Mouse (Mus musculus): ENCODE data around the gene 2610028H24Rik. TPM values are rescaled to one million over a fixed set of nuclear protein-coding genes. Genes with fewer than 3 reads are reported as not detected.

Gene 2610028H24Rik
- polyA plus RNA-seq, 1 experiment from 2014 or later: not detected

DNA sequence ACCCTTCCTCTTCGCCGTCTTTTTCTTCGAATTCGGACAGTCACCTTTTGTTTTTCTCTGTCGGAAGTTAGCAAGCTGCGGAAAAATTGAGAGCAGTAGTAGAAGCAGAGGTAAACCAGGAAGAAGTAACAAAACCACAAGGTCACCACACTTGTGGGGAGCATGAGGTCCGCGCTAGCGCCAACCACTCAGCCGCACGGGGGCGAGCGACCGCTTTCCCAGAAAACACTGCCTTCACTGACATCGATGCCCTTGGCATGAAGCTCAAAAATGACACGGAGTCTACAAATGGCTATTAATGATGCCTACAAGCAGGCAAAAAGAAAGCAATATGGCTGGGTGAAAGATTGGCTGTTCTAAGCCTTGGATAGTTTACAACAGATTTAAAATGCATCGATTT, 8.6 kb upstream of the 2610028H24Rik start, which contains the start of gene AC141477.1:
Gene AC141477.1, minus strand, starts transcription at position 164 of the 400 bp plus-strand sequence.
- DNase-seq (ENCODE audit: low spot score): no peak
- 95% methylated on average over 17 of the region's 17 CpGs for WGBS
- TF ChIP-seq CTCF (IDR thresholded peaks at IDR 0.05; ENCODE audit: low read depth): no peak
- H3K4me2 ChIP-seq (ENCODE audit: low read length): peak within 1 kb of the TSS; percentile 77; the same call in 1 of the 2 replicates
- no peak within 1 kb of the TSS for H3K4me3 ChIP-seq (replicated peaks; ENCODE audit: low read depth, low read length)
- H3K9ac ChIP-seq (ENCODE audit: low read depth, low read length): no peak within 1 kb of the TSS
- peaks cover 15% of the 10 kb centered on the region for H3K36me3 ChIP-seq (ENCODE audit: insufficient read depth, low read length)
- H3K9me3 ChIP-seq (replicated peaks; ENCODE audit: low read length): no peaks in the 10 kb centered on the region
- H3K27me3 ChIP-seq (ENCODE audit: insufficient read depth, low read length): no peaks in the 10 kb centered on the region
- ATAC-seq (replicated peaks; ENCODE audit: low FRiP score, low read depth): no peak
- H3K4me1 ChIP-seq (replicated peaks; ENCODE audit: insufficient read depth, low read length): peaks cover 4% of the 10 kb centered on the region; the same call in 1 of the 2 replicates
- no peak within 1 kb of the TSS for H3K27ac ChIP-seq

GRCm38 (mm10) chr10:76442178-76443088, 6.4 kb upstream of the 2610028H24Rik start, which contains the start of gene Pcnt:
TSS of gene Pcnt (minus strand) at chr10:76442786.
- Histone ChIP-seq H3K27ac (peak within 1 kb of the TSS; percentile 97), H3K4me1 (replicated peaks; ENCODE audit: insufficient read depth, low read length) (peaks cover 12% of the 10 kb centered on the region; the same call in 1 of the 2 replicates), H3K27me3 (ENCODE audit: insufficient read depth, low read length) (no peaks in the 10 kb centered on the region), H3K4me3 (replicated peaks; ENCODE audit: low read depth, low read length) (peak within 1 kb of the TSS; percentile 89), H3K9me3 (replicated peaks; ENCODE audit: low read length) (no peaks in the 10 kb centered on the region), H3K36me3 (ENCODE audit: insufficient read depth, low read length) (no peaks in the 10 kb centered on the region), H3K4me2 (ENCODE audit: low read length) (peak within 1 kb of the TSS; percentile 77), H3K9ac (ENCODE audit: low read depth, low read length) (peak within 1 kb of the TSS; percentile 87)
- ATAC-seq (replicated peaks; ENCODE audit: low FRiP score, low read depth) (peak; percentile 97), DNase-seq (ENCODE audit: low spot score) (peak; percentile 99)
- TF ChIP-seq CTCF (IDR thresholded peaks at IDR 0.05; ENCODE audit: low read depth): peak; percentile 77
- under 1% methylated on average over 78 of the region's 78 CpGs for WGBS

DNA sequence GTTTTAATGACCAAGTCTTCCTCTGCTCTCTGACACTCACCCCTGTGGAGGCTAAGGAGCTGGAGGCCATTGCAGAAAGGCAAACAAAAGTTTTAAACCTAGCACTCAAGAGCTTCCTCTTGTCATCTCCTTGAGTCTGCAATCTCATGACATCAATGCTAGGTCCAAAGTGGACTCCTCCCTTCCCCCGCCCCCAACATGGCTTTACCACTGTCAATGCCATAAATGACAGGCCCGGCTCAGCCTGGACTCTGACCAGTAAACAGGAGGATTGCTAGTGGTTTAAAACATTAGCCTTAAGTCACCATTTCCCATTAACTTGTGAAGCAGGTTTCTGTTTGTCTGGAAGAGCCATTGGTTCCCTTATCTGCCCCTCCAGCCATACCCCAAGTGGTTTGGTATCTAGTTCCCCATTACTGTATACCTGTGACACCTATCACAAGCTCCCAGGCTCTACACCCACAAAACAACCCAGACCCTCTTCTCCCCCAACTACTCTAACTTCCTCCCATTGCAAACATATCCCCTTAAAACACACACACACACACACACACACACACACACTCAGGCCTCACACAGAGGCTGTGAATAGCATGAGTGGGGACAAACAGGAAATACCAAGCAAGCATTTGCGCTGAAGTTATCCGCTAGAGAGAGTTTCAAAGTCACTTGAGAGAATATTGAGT, 2.7 kb upstream of the 2610028H24Rik start:
- Histone ChIP-seq H3K27ac (no peak overlapping the region), H3K9ac (ENCODE audit: low read depth, low read length) (no peak overlapping the region), H3K4me3 (replicated peaks; ENCODE audit: low read depth, low read length) (no peak overlapping the region), H3K4me1 (replicated peaks; ENCODE audit: insufficient read depth, low read length) (peaks cover 12% of the 10 kb centered on the region; the same call in 1 of the 2 replicates), H3K36me3 (ENCODE audit: insufficient read depth, low read length) (no peaks in the 10 kb centered on the region), H3K4me2 (ENCODE audit: low read length) (no peak overlapping the region), H3K9me3 (replicated peaks; ENCODE audit: low read length) (no peaks in the 10 kb centered on the region), H3K27me3 (ENCODE audit: insufficient read depth, low read length) (no peaks in the 10 kb centered on the region)
- peak; percentile 61 for DNase-seq (ENCODE audit: low spot score)
- TF ChIP-seq CTCF (IDR thresholded peaks at IDR 0.05; ENCODE audit: low read depth): no peak
- no peak for ATAC-seq (replicated peaks; ENCODE audit: low FRiP score, low read depth)
- 64% methylated on average over 4 of the region's 4 CpGs for WGBS

DNA sequence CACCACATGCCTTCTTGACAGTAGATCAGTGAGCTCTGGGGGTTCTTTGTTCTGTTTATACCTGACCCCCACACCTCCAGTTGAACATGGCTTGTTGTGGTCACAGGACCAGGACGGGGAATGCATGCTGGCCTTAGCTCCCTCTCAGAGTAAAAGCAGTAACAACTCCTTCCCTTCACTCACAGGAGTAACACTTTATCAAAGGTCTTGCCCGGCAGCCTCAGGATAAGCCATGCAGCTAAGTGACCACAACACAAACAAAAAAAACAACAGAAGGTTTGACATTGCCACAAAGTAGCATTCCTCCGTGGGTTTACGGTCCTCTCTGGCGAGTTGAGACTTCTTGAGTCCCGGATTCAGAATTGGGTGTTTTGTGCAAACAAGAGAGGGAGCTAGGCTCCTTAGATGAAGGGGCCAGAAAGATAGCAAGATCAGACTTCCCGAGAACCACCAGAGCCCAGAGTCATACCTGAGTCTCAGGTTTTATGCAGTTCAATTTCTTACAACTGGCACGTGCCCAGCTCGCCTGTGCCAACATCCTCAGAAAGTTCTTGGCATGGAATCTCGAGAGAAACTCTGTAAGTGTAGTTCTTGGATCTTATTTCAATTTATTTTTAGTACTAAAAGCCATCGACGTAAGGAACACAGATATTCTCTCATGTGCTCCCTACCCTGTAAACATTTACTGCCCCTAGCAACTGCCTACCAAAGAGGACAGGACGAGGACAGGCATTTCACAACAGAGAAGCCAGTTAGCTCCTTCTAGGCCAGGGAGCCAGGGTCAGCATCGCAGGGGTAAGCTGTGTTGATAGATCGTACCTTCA, 1.3 kb upstream of the 2610028H24Rik start:
- Histone ChIP-seq H3K36me3 (ENCODE audit: insufficient read depth, low read length) (no peaks in the 10 kb centered on the region), H3K27me3 (ENCODE audit: insufficient read depth, low read length) (no peaks in the 10 kb centered on the region), H3K4me1 (replicated peaks; ENCODE audit: insufficient read depth, low read length) (0 out of 2 replicates have a peak, but pooled peaks cover 7% of the 10 kb centered on the region), H3K4me2 (ENCODE audit: low read length) (no peak overlapping the region), H3K4me3 (replicated peaks; ENCODE audit: low read depth, low read length) (no peak overlapping the region), H3K9ac (ENCODE audit: low read depth, low read length) (no peak overlapping the region), H3K9me3 (replicated peaks; ENCODE audit: low read length) (no peaks in the 10 kb centered on the region), H3K27ac (no peak overlapping the region)
- TF ChIP-seq CTCF (IDR thresholded peaks at IDR 0.05; ENCODE audit: low read depth): no peak
- no peak for DNase-seq (ENCODE audit: low spot score)
- no peak for ATAC-seq (replicated peaks; ENCODE audit: low FRiP score, low read depth)
- WGBS: 80% methylated on average over 15 of the region's 15 CpGs

DNA sequence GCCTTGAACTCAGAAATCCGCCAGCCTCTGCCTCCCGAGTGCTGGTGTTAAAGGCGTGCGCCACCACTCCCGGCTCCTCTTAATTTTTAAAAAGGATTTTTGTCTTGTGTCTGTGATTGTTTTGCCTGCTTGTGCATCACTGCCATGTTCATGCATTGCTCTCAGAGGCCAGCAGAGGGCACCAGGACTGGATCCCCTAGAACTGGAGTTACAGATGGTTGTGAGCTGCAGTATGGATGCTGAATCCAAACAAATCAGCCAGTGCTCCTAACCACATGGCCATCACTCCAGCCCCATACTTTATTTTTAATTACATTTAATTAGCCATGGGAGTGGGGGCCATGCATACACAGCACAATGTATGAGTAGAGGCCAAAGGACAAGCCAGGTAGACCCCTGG, 6.4 kb downstream of the 2610028H24Rik start:
- Histone ChIP-seq H3K4me1 (replicated peaks; ENCODE audit: insufficient read depth, low read length) (no peaks in the 10 kb centered on the region), H3K27ac (no peak overlapping the region), H3K4me3 (replicated peaks; ENCODE audit: low read depth, low read length) (no peak overlapping the region), H3K9me3 (replicated peaks; ENCODE audit: low read length) (0 out of 2 replicates have a peak, but pooled peaks cover 3% of the 10 kb centered on the region), H3K4me2 (ENCODE audit: low read length) (no peak overlapping the region), H3K36me3 (ENCODE audit: insufficient read depth, low read length) (no peaks in the 10 kb centered on the region), H3K9ac (ENCODE audit: low read depth, low read length) (no peak overlapping the region), H3K27me3 (ENCODE audit: insufficient read depth, low read length) (no peaks in the 10 kb centered on the region)
- ATAC-seq (replicated peaks; ENCODE audit: low FRiP score, low read depth) (no peak), DNase-seq (ENCODE audit: low spot score) (peak; percentile 64)
- 66% methylated on average over 5 of the region's 5 CpGs for WGBS
- TF ChIP-seq CTCF (IDR thresholded peaks at IDR 0.05; ENCODE audit: low read depth): peak; percentile 83
